Mouse (Mus musculus): ENCODE measurements at regions not wholly inside any gene's neighbourhood (a gene's known extent, or its start where the extent isn't known, plus 50 kb on each side); places are given as distances from the start of the nearest gene placed in this dataset.

GRCm38 (mm10) chr3:123754011-123754610 lies 63.5 kb upstream of the Ndst3 start:
- 52% methylated on average over 7 of the region's 7 CpGs for WGBS
- no peaks in the 10 kb centered on the region for H3K36me3 ChIP-seq (ENCODE audit: control insufficient read depth, insufficient read depth, low read length)
- H3K27me3 ChIP-seq (replicated peaks; ENCODE audit: control insufficient read depth, insufficient read depth, low read length): no peaks in the 10 kb centered on the region

GRCm38 (mm10) chr3:123754927-123755326 lies 64.3 kb upstream of the Ndst3 start:
- WGBS: 77% methylated on average over 1 of the region's 1 CpGs
- Histone ChIP-seq H3K4me3 (ENCODE audit: low read length) (no peak overlapping the region), H3K36me3 (ENCODE audit: control insufficient read depth, insufficient read depth, low read length) (no peaks in the 10 kb centered on the region), H3K4me2 (ENCODE audit: low read depth, low read length) (no peak overlapping the region), H3K27me3 (replicated peaks; ENCODE audit: control insufficient read depth, insufficient read depth, low read length) (no peaks in the 10 kb centered on the region), H3K9me3 (ENCODE audit: control insufficient read depth, low read length) (no peaks in the 10 kb centered on the region), H3K27ac (ENCODE audit: low read length) (no peak overlapping the region), H3K9ac (ENCODE audit: low read depth, low read length) (no peak overlapping the region), H3K4me1 (ENCODE audit: control insufficient read depth, insufficient read depth, low read length) (no peaks in the 10 kb centered on the region)
- no peak for ATAC-seq

More at GRCm38 (mm10) chr3:123754011-123754610, 63.5 kb upstream of the Ndst3 start:
- Histone ChIP-seq H3K4me2 (ENCODE audit: low read depth, low read length) (no peak overlapping the region), H3K4me1 (ENCODE audit: control insufficient read depth, insufficient read depth, low read length) (no peaks in the 10 kb centered on the region), H3K9ac (ENCODE audit: low read depth, low read length) (no peak overlapping the region), H3K4me3 (ENCODE audit: low read length) (no peak overlapping the region), H3K27ac (ENCODE audit: low read length) (no peak overlapping the region), H3K9me3 (ENCODE audit: control insufficient read depth, low read length) (no peaks in the 10 kb centered on the region)
- no peak for ATAC-seq

GRCm38 (mm10) chr3:123765911-123766556 lies 75.4 kb upstream of the Ndst3 start:
- Histone ChIP-seq H3K9ac (ENCODE audit: low read depth, low read length) (no peak overlapping the region), H3K36me3 (ENCODE audit: control insufficient read depth, insufficient read depth, low read length) (no peaks in the 10 kb centered on the region), H3K4me1 (ENCODE audit: control insufficient read depth, insufficient read depth, low read length) (no peaks in the 10 kb centered on the region), H3K27ac (ENCODE audit: low read length) (no peak overlapping the region), H3K4me3 (ENCODE audit: low read length) (no peak overlapping the region), H3K4me2 (ENCODE audit: low read depth, low read length) (no peak overlapping the region), H3K9me3 (ENCODE audit: control insufficient read depth, low read length) (no peaks in the 10 kb centered on the region), H3K27me3 (replicated peaks; ENCODE audit: control insufficient read depth, insufficient read depth, low read length) (no peaks in the 10 kb centered on the region)
- ATAC-seq: no peak
- 80% methylated on average over 3 of the region's 3 CpGs for WGBS

GRCm38 (mm10) chr3:123766557-123766913 lies 75.9 kb upstream of the Ndst3 start:
- Histone ChIP-seq H3K9ac (ENCODE audit: low read depth, low read length) (no peak overlapping the region), H3K9me3 (ENCODE audit: control insufficient read depth, low read length) (no peaks in the 10 kb centered on the region), H3K27ac (ENCODE audit: low read length) (no peak overlapping the region), H3K4me2 (ENCODE audit: low read depth, low read length) (no peak overlapping the region), H3K4me1 (ENCODE audit: control insufficient read depth, insufficient read depth, low read length) (no peaks in the 10 kb centered on the region), H3K4me3 (ENCODE audit: low read length) (no peak overlapping the region), H3K27me3 (replicated peaks; ENCODE audit: control insufficient read depth, insufficient read depth, low read length) (no peaks in the 10 kb centered on the region), H3K36me3 (ENCODE audit: control insufficient read depth, insufficient read depth, low read length) (no peaks in the 10 kb centered on the region)
- 67% methylated on average over 6 of the region's 6 CpGs for WGBS
- no peak for ATAC-seq

GRCm38 (mm10) chr3:123780507-123780906 lies 89.9 kb upstream of the Ndst3 start:
- no peak for ATAC-seq
- no peaks in the 10 kb centered on the region for H3K27me3 ChIP-seq (replicated peaks; ENCODE audit: control insufficient read depth, insufficient read depth, low read length)
- H3K4me1 ChIP-seq (ENCODE audit: control insufficient read depth, insufficient read depth, low read length): no peaks in the 10 kb centered on the region
- H3K4me2 ChIP-seq (ENCODE audit: low read depth, low read length): no peak overlapping the region
- no peaks in the 10 kb centered on the region for H3K36me3 ChIP-seq (ENCODE audit: control insufficient read depth, insufficient read depth, low read length)
- no peak overlapping the region for H3K27ac ChIP-seq (ENCODE audit: low read length)
- no peak overlapping the region for H3K9ac ChIP-seq (ENCODE audit: low read depth, low read length)
- H3K4me3 ChIP-seq (ENCODE audit: low read length): no peak overlapping the region
- no peaks in the 10 kb centered on the region for H3K9me3 ChIP-seq (ENCODE audit: control insufficient read depth, low read length)

GRCm38 (mm10) chr3:123781581-123781980 lies 90.9 kb upstream of the Ndst3 start:
- Histone ChIP-seq H3K4me3 (ENCODE audit: low read length) (no peak overlapping the region), H3K4me2 (ENCODE audit: low read depth, low read length) (no peak overlapping the region), H3K9ac (ENCODE audit: low read depth, low read length) (no peak overlapping the region), H3K9me3 (ENCODE audit: control insufficient read depth, low read length) (no peaks in the 10 kb centered on the region), H3K27ac (ENCODE audit: low read length) (no peak overlapping the region), H3K4me1 (ENCODE audit: control insufficient read depth, insufficient read depth, low read length) (no peaks in the 10 kb centered on the region), H3K36me3 (ENCODE audit: control insufficient read depth, insufficient read depth, low read length) (no peaks in the 10 kb centered on the region), H3K27me3 (replicated peaks; ENCODE audit: control insufficient read depth, insufficient read depth, low read length) (no peaks in the 10 kb centered on the region)
- 83% methylated on average over 1 of the region's 1 CpGs for WGBS
- no peak for ATAC-seq

- no peak for ATAC-seq
- WGBS: 80% methylated on average over 1 of the region's 1 CpGs
- no peaks in the 10 kb centered on the region for H3K27me3 ChIP-seq (replicated peaks; ENCODE audit: control insufficient read depth, insufficient read depth, low read length)
These were observed 93.5 kb upstream of the Ndst3 start for GRCm38 (mm10) chr3:123784127-123784526.

GRCm38 (mm10) chr3:123794011-123794410 lies 103.4 kb upstream of the Ndst3 start:
- no peak overlapping the region for H3K27ac ChIP-seq (ENCODE audit: low read length)
- no peak overlapping the region for H3K4me3 ChIP-seq (ENCODE audit: low read length)
- no peak overlapping the region for H3K9ac ChIP-seq (ENCODE audit: low read depth, low read length)
- no peaks in the 10 kb centered on the region for H3K4me1 ChIP-seq (ENCODE audit: control insufficient read depth, insufficient read depth, low read length)
- H3K4me2 ChIP-seq (ENCODE audit: low read depth, low read length): no peak overlapping the region
- no peaks in the 10 kb centered on the region for H3K36me3 ChIP-seq (ENCODE audit: control insufficient read depth, insufficient read depth, low read length)
- no peak for ATAC-seq
- 89% methylated on average over 1 of the region's 1 CpGs for WGBS
- no peaks in the 10 kb centered on the region for H3K27me3 ChIP-seq (replicated peaks; ENCODE audit: control insufficient read depth, insufficient read depth, low read length)
- no peaks in the 10 kb centered on the region for H3K9me3 ChIP-seq (ENCODE audit: control insufficient read depth, low read length)

More at GRCm38 (mm10) chr3:123784127-123784526, 93.5 kb upstream of the Ndst3 start:
- Histone ChIP-seq H3K27ac (ENCODE audit: low read length) (no peak overlapping the region), H3K9me3 (ENCODE audit: control insufficient read depth, low read length) (no peaks in the 10 kb centered on the region), H3K9ac (ENCODE audit: low read depth, low read length) (no peak overlapping the region), H3K36me3 (ENCODE audit: control insufficient read depth, insufficient read depth, low read length) (no peaks in the 10 kb centered on the region), H3K4me2 (ENCODE audit: low read depth, low read length) (no peak overlapping the region), H3K4me1 (ENCODE audit: control insufficient read depth, insufficient read depth, low read length) (no peaks in the 10 kb centered on the region), H3K4me3 (ENCODE audit: low read length) (no peak overlapping the region)

GRCm38 (mm10) chr3:123805338-123805737 lies 114.7 kb upstream of the Ndst3 start:
- Histone ChIP-seq H3K4me2 (ENCODE audit: low read depth, low read length) (no peak overlapping the region), H3K9ac (ENCODE audit: low read depth, low read length) (no peak overlapping the region), H3K36me3 (ENCODE audit: control insufficient read depth, insufficient read depth, low read length) (no peaks in the 10 kb centered on the region), H3K4me3 (ENCODE audit: low read length) (no peak overlapping the region), H3K4me1 (ENCODE audit: control insufficient read depth, insufficient read depth, low read length) (no peaks in the 10 kb centered on the region), H3K27me3 (replicated peaks; ENCODE audit: control insufficient read depth, insufficient read depth, low read length) (no peaks in the 10 kb centered on the region), H3K9me3 (ENCODE audit: control insufficient read depth, low read length) (no peaks in the 10 kb centered on the region), H3K27ac (ENCODE audit: low read length) (no peak overlapping the region)
- ATAC-seq: no peak
- 82% methylated on average over 3 of the region's 3 CpGs for WGBS

GRCm38 (mm10) chr3:123806050-123806449 lies 115.4 kb upstream of the Ndst3 start:
- Histone ChIP-seq H3K4me1 (ENCODE audit: control insufficient read depth, insufficient read depth, low read length) (no peaks in the 10 kb centered on the region), H3K9ac (ENCODE audit: low read depth, low read length) (no peak overlapping the region), H3K4me2 (ENCODE audit: low read depth, low read length) (no peak overlapping the region), H3K27me3 (replicated peaks; ENCODE audit: control insufficient read depth, insufficient read depth, low read length) (no peaks in the 10 kb centered on the region), H3K9me3 (ENCODE audit: control insufficient read depth, low read length) (no peaks in the 10 kb centered on the region), H3K36me3 (ENCODE audit: control insufficient read depth, insufficient read depth, low read length) (no peaks in the 10 kb centered on the region), H3K4me3 (ENCODE audit: low read length) (no peak overlapping the region), H3K27ac (ENCODE audit: low read length) (no peak overlapping the region)
- 80% methylated on average over 1 of the region's 1 CpGs for WGBS
- no peak for ATAC-seq
